Mouse (Mus musculus) adrenal gland, postnatal 36 days (tissue): ENCODE measurements at regions not wholly inside any gene's neighbourhood (a gene's known extent, or its start where the extent isn't known, plus 50 kb on each side); places are given as distances from the start of the nearest gene placed in this dataset.

Experiments
- DNase-seq, 2 experiments: peaks; one replicate each; pipeline ENCODE4 v3.0.0; 2021; ENCODE audit warnings: mixed read lengths in 1 of 2

DNA sequence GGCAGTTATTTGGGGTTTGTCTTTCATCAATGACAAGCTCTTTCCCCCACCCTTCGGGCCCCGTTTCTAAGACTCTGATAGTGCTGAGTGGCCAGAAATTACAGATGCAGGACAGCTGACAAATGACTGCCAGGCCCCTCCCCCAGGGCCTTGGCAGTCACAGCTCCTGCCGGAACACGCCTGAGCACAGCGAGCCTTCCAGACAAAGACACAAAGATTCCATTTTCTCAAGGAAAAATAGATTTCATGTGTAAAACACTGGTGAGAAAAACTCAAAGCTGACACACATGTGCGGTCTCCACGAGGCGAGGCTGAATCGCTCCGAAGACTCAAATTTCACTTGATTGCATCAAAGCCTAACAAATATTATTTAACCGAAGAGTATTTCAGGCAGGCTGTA lies 247.6 kb downstream of the Ptprc start:
- DNase-seq: peak; percentile 66 to 81

DNA sequence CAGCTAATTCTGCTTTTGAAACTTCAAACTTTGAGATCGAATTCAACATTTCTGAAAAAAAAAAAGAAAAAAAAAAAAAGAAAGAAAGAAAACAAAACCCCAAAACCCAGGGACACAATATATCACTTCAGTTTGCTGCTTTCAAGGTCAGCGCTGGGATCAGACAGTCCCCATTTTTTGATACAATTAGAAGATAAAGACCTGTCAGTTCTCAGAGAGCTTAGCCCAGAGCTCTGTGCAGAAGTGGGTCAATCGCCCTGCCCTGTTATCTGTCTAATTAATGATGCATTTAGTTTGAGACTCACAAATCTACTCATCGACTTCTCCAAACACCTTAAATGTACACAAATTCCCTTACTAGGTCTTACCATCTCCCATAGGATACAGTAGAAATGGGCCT lies 249.2 kb downstream of the Ptprc start:
- DNase-seq: peak in 1 of 2 experiments; percentile 50

DNA sequence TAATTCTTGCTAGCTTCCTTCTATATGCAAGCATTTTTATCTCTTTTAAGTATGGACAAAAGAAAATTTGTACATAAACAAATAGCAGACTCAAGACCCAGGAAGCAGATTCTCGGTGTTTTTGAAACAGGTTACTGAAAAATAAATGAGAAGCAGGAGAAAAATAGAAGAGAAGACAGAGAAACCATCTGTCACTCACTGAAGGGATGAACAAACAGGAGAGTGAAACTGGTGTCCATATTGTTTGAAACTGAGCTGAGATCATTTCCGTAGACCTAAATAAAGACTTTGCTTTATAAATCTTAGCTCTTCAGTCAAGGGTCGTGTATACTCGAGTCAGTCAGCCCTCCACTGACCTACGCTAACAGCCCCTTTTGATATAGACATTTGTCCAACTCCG lies 251.4 kb downstream of the Ptprc start:
- DNase-seq: no peak

DNA sequence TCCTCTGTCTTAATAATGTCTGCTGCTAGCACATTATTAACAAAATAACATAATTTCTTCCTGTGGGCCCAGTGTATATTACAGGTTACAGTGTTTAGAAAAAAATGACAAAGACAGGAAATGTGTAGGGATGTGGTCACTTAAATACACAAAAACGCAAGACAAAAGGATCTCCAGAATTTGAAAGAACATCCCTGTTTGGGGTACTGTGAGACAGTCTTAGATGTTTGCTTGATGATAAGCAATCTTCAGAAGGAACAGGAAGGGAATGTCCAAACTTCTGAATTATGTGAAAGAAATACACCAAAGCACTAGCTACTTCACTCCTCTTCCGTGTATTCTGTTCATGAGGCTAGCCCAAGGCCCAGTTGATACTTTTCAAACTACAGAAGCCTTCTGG lies 251.8 kb downstream of the Ptprc start:
- DNase-seq: no peak

DNA sequence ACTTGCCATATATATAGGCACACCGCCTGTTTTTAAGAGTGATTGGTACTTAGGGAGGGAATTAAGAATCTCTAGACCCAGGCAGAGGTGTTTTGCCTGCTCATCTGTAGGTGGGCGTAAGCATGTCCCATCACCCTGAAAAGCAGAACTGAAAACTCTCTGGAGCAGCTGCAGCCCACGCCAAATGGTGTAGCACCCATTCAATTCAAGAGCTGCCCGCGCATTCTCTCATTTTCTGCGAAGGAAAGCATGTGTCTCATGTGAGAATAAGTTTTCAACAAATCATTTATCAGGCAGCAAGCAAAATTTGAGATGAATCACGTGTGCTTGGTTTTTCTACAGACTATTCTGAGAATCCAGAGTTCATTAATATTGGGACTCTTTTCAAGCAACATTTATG lies 252.7 kb downstream of the Ptprc start:
- no peak for DNase-seq

DNA sequence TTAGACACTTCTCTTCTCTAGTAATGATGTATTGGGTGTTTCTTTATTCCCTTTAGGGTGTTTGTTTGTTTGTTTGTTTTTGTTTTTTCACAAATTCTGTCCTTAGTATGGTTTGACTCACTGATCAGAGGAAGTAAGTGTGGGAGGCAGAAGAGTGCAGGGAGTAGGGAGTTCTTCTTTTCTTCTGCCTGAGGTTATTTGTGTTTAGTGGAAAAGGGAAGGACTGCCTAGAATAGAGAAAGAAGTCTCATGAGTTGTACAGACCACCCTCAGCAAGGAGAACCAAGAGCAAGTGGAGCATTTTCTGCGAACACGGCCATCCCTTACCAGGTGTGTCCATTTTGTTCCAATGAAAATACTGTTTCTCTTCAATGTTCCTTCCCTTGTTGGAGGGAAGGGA lies 253.9 kb downstream of the Ptprc start:
- DNase-seq: no peak

DNA sequence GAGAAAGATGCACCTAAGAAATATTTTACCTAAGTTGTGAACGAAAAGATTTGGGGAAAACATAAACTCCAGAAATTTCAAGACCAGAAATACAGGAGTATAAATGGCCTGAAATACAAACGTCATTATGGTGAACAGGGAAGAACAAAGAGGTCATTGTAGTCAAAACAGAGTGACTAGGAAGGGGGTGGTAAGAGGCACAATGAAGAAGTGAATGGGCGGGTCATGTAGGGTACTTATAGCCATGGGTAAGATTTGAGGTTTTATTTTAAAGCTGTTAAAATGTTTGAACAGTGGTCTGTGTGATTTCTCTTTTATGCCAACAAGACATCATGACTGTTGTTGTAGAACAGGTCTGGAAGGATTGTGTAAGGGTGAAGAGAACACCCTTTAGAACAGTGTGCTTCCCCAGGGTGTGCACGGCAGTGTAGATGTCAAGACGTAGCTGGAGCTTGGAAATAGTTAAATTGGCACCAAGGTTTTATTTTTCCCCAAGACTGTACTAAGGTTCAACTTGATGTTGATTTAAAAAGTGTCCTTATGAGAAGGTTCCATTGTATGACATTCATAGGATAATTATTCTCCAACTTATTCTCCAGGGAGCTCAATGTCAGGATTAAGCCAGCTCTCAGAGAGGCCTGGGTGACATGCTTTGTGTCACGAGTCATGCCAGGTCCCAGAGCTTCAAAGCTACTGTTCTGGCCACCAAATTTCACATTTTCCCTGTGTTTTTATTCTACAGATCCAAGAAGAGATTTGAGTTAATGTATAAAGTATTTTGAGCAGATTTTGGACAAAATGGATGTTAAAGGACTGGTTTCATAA lies 255.6 kb downstream of the Ptprc start:
- no peak for DNase-seq

DNA sequence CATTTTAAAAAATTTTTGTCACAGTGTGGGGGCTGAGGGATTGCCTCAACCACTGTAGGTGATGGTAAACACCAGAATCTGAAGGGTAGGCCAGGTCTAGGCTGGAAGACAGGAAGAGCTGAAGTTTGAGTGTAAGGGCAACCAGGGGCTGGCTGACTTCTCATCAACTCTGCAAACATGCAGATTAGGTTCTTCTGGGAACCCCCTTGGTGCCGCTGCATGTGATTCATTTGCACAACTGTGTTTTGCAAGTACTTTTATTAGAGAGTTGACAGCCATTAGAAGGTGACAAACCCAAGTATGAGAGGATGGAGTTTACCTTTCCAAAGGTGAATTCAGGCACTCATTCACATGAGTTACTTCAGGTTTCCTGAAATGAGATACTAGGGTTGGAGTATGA lies 258.1 kb downstream of the Ptprc start:
- no peak for DNase-seq

DNA sequence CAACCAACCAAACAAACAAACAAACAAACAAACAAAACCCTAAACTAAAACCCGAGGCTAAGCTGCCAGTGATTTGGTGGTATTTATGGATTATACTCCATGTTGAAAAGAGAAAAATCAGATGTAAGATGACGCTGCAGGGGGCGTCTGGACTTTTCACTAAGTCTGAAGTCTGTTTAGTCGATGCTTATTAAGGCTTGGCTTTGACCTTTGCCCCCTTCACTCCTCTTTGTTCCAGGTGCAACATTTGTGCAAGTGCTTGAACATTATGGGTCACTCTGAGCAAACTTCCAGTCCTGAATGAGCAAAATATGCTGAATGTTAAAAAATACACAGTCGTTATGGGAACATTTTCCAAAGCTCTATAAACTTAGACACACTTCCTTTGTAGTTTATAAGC lies 268.6 kb downstream of the Ptprc start:
- DNase-seq: no peak

DNA sequence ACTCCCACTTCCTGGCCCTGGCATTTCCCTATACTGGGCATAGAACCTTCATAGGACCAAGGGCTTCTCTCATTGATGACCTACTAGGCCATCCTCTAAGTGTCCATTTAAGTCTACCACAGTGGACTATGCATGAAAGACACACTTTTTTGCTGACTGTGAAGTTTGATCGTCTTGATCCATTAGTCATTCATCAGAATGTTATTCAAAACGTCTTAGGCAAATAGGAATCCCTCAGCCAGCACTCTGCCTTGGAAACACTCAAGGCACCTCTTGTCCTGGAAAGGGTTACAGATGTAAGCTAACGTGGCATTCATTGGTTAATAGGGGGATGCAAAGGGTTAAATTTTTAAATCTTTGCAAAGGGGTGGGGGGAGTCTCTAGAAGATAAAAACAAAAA lies 269.0 kb downstream of the Ptprc start:
- DNase-seq: no peak

DNA sequence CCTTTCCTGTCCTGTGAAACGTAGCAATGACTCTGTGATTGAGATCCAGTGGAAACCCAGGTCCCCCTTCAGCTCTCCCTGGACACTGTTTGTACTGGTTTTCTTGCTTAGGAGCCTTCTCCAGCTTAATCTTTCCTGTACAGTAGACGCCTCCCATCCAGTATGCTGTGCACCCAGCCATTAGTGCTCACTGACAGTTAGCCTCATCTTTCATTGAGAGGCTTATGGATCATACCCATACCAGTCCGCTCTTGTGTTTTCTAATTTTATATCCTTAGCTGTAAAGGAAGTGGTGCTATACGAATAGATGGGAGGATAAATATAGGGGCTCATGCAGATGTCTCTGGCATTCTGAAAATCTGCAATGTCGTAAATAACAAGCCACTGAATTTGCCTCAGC lies 269.9 kb downstream of the Ptprc start:
- no peak for DNase-seq

DNA sequence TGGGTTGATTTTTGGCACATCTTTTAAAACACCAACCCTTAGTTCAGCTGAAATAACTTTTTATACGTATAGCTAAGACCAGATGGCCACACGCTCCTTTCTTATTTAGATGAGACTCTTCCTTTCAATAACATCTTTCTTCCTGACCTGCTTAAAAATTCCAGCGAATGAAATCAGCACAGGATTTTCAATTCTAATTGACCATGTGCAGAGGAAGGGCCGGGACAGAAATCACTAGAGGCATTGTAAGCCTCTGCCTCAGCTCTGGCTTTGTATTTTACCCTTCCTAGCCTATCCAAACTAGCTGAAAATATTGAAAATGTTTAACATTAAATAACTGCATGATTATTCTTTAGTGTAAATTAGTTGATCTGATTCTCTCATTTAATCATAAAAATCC lies 272.2 kb downstream of the Ptprc start:
- DNase-seq: no peak

DNA sequence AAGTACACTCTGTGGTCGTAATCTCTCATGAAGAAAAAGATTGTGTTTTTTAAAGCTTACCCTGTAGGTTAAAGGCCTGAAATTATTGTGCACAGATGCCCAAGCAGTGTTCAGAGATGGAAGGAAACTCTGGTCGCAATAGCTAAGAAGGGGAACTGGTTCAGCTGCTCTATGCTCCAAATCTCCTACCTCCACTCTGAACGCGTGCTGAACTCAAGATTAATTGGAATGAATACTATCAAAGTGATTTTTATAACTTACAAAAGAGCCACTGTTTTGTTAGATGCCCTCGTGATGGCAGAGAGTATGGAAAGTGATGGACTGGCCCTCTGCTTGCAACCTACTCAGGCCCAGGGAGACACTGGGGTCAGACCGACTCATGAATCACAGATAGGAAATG lies 272.6 kb downstream of the Ptprc start:
- no peak for DNase-seq

DNA sequence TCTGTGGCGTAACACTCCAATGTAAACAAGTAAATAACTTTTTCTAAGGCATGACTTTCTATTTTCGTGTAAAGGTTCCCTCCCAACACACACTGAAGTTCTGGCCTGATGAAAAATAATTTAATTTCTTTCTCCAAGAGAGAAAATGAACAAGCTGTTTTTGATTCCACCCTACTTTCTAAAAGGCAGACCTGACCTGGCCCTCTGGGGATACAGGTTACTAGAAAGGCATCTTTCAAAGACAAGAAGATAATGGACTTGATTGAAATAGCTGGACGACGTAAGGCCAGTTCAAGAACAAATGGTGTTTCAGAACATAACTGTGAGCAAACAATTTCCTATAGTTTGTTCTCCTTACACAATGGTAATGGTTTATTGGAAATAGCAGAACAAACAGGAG lies 273.5 kb downstream of the Ptprc start:
- DNase-seq: no peak

DNA sequence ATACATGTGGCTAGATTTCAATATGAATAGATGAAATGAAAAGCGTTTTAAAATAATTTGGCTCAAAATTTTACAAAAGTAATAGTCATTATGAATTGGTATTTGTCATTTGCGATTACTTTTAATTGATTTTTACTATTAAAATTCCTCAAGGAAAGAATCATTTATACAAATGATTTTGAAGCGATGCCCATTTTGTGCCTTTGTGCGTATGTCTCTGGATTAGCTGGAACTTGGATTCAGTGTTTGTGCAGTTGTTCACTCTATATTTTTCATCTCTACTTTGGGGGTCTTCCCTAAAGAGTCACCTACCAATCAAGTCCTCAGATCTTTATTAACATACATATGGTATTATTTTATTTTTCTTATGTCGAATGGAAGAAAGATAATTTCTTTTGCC lies 274.3 kb downstream of the Ptprc start:
- no peak for DNase-seq

DNA sequence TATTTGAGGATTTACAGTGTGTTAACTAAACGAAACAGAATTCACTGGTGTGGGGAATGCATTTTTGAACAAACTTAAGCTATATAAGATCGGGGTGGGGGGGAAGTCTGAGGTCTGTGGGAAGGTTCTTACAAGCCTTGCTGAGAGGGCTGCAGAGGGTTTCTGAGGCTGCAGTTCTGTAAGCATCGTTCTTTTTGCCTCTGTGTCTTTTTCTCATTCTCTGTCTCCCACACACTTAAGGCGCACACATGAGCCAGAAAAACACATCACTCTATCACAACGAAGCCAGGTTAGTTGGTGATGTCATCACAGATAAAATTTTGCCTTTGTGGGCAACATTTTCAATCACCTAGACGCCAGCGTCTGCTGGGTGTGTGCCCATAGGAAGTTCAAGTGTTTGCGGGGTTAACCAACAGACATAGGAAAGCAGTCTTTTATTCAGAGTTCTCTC lies 274.9 kb downstream of the Ptprc start:
- peak in 1 of 2 experiments; percentile 12 for DNase-seq

DNA sequence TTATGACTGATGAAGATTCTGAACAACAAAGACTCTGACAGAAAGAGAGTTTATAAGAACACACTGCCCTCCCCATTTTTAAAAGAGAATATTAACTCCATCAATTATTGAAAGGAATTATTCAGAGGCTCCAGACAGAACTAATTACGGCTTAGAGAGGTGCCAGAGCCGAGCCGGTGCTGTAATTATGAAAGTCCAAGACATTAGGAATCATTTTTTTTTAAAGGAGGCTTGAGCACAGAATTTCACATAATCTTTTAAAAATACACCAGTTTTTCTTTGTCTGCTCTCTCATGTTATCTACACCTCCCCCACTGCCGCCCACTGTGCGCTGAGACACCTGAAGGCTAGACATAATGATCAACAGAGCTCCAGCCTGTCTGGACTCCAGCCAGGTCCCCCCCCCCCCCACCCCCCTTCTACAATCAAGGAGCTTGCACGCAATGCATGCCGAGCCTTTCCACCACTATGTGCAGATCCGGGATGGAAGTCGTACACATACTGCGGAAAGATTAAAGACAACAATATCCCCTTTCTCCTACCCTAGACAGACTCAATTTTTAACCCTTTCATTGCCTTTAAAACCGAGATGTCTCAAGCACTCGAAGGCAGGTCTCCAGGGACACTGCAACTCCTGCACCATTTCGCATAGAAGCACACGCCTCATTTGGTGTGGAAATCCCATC lies 275.4 kb downstream of the Ptprc start:
- peak; percentile 9 to 34 for DNase-seq

DNA sequence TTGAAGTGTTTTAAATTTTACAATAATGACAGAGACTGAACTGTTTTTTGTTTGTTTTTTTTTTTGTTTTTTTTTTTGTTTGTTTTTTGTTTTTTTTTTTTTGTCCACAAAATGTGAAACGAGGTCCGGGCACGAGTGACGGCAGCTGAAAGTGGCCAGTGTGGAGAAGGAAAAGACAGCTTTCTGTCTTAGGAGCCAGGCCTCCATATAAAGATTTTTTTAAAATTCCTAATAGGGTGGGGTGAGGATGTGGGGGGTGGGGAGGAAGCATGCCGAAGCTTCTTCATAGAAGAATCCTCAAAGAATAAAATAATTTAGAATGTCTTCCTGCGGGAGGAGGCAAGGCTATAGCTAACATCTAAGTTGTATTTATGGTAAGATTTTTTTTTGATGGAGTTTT lies 276.2 kb downstream of the Ptprc start:
- DNase-seq: peak in 1 of 2 experiments; percentile 6

DNA sequence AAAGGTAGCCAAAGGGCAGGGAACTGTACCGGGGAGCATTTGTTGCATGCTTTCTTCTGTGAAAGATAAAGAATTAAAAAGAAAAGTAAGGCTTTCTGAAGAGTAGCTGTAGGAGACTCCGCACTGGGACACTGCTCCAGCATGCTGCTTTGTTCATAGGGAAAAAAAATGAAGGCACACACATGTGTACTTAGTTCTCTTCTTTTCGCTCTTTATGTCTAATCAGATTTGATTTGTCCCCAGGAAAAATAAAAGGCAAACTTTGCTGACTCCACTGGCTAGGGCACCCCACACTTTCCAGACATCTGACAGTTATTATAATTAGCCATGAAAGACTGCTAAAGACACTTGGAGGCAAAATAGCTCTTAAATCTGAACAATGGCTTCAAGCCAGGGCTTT lies 276.6 kb downstream of the Ptprc start:
- DNase-seq: peak in 1 of 2 experiments; percentile 11

DNA sequence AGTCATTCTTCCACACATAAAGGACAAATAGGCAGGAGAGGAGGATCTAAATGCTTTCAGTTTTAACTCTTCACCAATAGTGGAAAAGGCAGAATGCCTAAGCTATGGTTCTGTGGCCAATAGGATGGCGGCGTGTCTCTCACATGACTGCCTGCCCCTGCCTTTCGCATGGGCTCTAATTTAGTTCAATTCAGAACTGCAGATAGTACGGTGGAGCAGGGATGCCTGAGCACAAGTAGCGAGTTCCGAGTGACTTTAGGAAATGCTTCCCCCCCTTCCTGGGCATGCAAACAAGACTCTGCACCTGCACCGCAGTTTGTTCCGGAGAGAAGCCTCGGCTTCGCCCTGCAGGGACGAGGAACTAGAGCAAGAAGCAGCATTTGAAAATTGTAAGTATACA lies 277.1 kb downstream of the Ptprc start:
- DNase-seq: peak; percentile 86 to 90

DNA sequence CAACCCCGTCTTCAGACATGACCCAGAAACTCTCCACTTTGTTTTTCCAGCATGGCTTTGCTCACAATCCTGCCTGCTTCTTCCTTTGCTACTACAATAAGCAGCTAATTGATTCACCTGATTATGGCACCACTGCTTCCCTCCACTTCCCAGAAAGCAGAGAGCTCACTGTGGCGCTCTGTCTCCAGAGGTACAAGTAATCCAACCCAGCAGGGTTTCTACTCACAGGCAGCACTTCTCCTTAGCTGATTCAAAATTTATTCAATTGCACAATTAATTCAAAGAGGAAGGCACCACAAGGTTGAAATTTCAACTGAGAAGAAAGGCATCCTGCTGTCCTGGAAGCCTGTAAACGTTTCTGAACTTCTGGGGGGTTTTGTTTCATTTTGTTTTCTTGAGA lies 293.9 kb downstream of the Ptprc start:
- DNase-seq: no peak

DNA sequence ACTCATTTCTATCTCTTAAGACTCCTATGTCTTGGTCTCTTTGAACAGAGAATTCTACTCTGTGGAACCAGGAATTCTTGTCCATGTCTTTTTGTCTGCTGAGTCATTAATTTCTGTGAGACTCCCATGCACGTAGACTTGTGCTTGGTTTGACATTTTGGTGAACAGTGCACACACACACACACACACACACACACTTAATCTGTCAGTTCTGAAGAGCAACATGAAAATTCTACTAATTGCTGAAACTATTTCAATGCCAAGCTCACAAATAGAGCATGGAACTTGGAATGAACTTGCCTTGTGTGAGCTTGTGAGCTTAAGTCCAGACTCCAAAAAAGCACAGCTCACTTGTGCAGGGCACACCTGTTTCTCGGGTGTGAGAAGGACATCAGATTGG lies 301.1 kb downstream of the Ptprc start:
- DNase-seq: no peak

DNA sequence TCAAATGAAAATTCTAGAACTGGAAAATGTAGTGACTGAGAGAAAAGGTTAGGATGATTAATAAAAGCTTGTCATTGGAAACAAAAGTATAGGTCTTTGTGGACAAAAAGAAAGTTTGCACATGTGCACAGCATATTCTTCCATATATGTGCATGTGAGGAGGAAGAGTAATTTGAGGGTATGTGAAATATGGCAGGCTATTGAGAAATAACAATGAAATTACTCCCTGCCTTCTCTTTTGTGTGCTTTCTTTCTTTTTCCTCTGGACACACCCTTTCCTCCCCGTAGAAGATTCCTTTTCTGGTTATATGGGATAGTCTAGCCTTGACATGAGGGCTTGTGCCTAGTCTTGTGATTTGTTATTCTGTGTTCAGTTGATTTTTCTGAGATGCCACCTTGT lies 301.9 kb downstream of the Ptprc start:
- DNase-seq: no peak

DNA sequence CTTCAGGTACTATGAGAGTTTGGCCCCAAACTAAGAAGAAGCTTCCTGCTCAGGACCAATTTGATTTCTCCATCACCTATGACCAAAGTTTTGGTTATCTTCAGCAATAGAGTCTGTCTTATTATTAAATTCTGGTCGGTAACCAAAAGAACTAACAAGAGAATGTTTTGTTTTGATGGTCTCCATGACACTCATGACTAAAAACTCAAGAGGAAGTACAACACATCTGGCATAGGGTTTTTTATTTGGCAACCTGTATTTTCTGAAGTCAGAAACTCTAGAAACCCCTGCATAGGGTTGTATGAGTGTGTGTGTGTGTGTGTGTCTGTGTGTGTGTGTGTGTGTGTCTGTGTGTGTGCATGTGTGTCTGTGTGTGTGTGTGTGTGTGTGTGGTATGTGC lies 310.5 kb downstream of the Ptprc start:
- no peak for DNase-seq
